Mouse (Mus musculus): Measurements from ENCODE around the gene Mphosph6. TPM values are rescaled to one million over a fixed set of nuclear protein-coding genes. Genes with fewer than 3 reads are reported as not detected.

Gene Mphosph6
- polyA plus RNA-seq (2021; fragmentation: Nextera tagmentation), result 30.2 and 30.3 TPM in 2 replicates
- long read RNA-seq, experiment 1, transcript Mphosph6-201 (5 exons, 1,068 nt), result major isoform, 27 of 29 reads
- long read RNA-seq, experiment 1, partial matches to known transcripts, result 0 of 29 reads
- long read RNA-seq, experiment 1, other reads (novel, unspliced or antisense), result 1 of 29 reads
- long read RNA-seq, experiment 2, transcript Mphosph6-201 (5 exons, 1,068 nt), result major isoform, 29 of 32 reads
- long read RNA-seq, experiment 2, partial matches to known transcripts, result 0 of 32 reads
- long read RNA-seq, experiment 2, other reads (novel, unspliced or antisense), result 3 of 32 reads

GRCm38 (mm10) chr8:117801443-117802298 is at the start of gene Mphosph6:
Mphosph6 (minus strand) TSS chr8:117801943.

Other genes with a start within 250 kb of the Mphosph6 start
- 8.8 and 9.7 TPM in 2 replicates for gene Sdr42e1, start 128.3 kb downstream of the Mphosph6 start, polyA plus RNA-seq (2021; fragmentation: Nextera tagmentation)
- gene Hsd17b2, start 100.0 kb downstream of the Mphosph6 start, polyA plus RNA-seq (2021; fragmentation: Nextera tagmentation), result 0.14 and 0.25 TPM in 2 replicates